Mouse (Mus musculus) liver, embryonic 14.5 days (tissue): Measurements from ENCODE around the gene Col2a1.

Experiments used
- CTCF ChIP-seq: IDR thresholded peaks from 2 replicates; pipeline ENCODE4 v1.5.1; 2016; ENCODE audit warnings: antibody characterized with exemption, low read depth, control low read depth
- EP300 ChIP-seq: IDR thresholded peaks from 2 replicates; pipeline ENCODE4 v1.6.1; 2016; ENCODE audit warnings: antibody characterized with exemption, low read depth

GRCm38 (mm10) chr15:97932441-97932840 lies 72.1 kb downstream of the Col2a1 start:
- TF ChIP-seq EP300 (no peak), CTCF (no peak)
